Mouse (Mus musculus) kidney, postnatal 25 days (tissue): Measurements from ENCODE around the gene Scgb2b21.
"Not testable (repeated sequence)": the region's sequence is repeated elsewhere in the genome, so short reads cannot be mapped to it uniquely, and the experiment has no call there.

Experiments used
- DNase-seq, 2 experiments: peaks; one replicate each; pipeline ENCODE4 v3.0.0; 2021; ENCODE audit warnings: mixed read lengths in 2 of 2

The Scgb2b21 gene

DNA sequence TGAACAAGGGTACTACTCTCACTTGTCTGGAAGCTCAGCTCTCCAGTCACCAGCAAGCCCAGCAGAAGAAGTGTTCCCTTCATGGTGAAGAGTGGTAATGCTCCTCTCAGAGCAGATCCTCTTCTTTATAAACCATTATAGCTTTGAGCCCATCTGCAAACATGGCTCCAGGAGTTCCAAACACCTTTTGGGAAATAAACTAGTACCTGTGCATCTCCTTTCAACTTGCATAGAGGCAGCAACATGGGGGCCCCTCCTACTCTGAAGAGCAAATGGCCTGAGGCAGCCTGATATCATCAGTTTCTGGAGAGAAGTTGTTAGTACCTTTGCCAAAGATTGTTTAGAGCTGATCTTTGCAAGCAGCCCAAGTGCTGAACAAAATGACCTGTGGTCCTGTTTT lies at the start of gene Scgb2b21:
TSS of gene Scgb2b21 (minus strand) at position 101 of the 400 bp plus-strand sequence.
- no peak for DNase-seq

DNA sequence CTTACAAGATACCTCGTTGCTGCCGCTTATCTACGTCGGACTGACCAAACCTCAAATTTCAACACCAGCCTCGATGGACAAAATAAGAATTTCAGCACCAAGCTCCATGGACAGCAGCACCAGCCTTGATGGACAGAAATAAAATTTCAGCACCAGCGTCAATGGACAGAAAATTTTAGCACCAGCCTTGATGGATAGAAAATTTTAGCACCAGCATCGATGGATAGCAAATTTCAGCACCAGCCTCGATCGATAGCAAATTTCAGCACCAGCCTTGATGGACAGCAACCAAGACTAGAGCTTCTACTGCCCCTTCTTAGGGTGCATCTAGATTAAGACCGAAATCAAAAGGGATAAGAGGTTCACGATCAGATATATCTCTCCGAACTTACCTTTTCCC lies 23.2 kb upstream of the Scgb2b21 start:
- not testable (repeated sequence) for DNase-seq
